Mouse (Mus musculus) cerebellum, adult 2 months (tissue): ENCODE measurements around the gene Sik3.

Source experiments
- CTCF ChIP-seq: fragments of 200-500 bp; IDR thresholded peaks from 2 replicates; pipeline ENCODE4 v1.5.1; 2011; ENCODE audit warnings: low read depth, mild to moderate bottlenecking, control low read depth, low read length, moderate library complexity, borderline replicate concordance; ENCODE audit not compliant: insufficient read depth
- POLR2A ChIP-seq: fragments of 200-500 bp; IDR thresholded peaks from 2 replicates; pipeline ENCODE4 v1.6.1; 2011; ENCODE audit warnings: low read length, control low read depth, borderline replicate concordance; ENCODE audit not compliant: insufficient read depth

- TF ChIP-seq CTCF (no peak), POLR2A (no peak)
Observed at GRCm38 (mm10) chr9:46142492-46142891, 129.9 kb downstream of the Sik3 start.
